Mouse (Mus musculus) liver, embryonic 13.5 days (tissue): ENCODE measurements around the gene Gns. TPM values are rescaled to one million over a fixed set of nuclear protein-coding genes. Genes with fewer than 3 reads are reported as not detected.
A peak's percentile ranks its signal among the peaks of the same experiment; 100 is the strongest.

ENCODE experiments used
- ATAC-seq: fragments of 200-750 bp; cut with Nextera tagmentation; 2 replicates; pipeline ENCODE4 v1.8.0; 2017; ENCODE audit warnings: low read depth, mild to moderate bottlenecking, moderate number of reproducible peaks, moderate library complexity
- DNase-seq: peaks from one replicate; pipeline ENCODE4 v3.0.0; 2022
- H3K27ac ChIP-seq: fragments of 300-500 bp; sonication (generic); 2 replicates; pipeline ENCODE4 v1.5.1; 2015; ENCODE audit warnings: moderate library complexity, mild to moderate bottlenecking, inconsistent platforms
- H3K27me3 ChIP-seq: fragments of 300-500 bp; sonication (generic); 2 replicates; pipeline ENCODE4 v1.6.1; 2015; ENCODE audit warnings: mild to moderate bottlenecking, inconsistent platforms
- H3K36me3 ChIP-seq: fragments of 300-500 bp; sonication (generic); 2 replicates; pipeline ENCODE4 v1.6.1; 2015; ENCODE audit warnings: mild to moderate bottlenecking, inconsistent platforms
- H3K4me1 ChIP-seq: fragments of 300-500 bp; sonication (generic); replicated peaks from 2 replicates; pipeline ENCODE4 v1.6.1; 2015; ENCODE audit warnings: inconsistent platforms
- H3K4me2 ChIP-seq: fragments of 300-500 bp; sonication (generic); 2 replicates; pipeline ENCODE4 v1.6.1; 2015; ENCODE audit warnings: inconsistent platforms, mild to moderate bottlenecking, moderate library complexity
- H3K4me3 ChIP-seq: fragments of 300-500 bp; sonication (generic); replicated peaks from 2 replicates; pipeline ENCODE4 v1.5.1; 2015; ENCODE audit warnings: mild to moderate bottlenecking, inconsistent platforms
- H3K9ac ChIP-seq: fragments of 300-500 bp; sonication (generic); 2 replicates; pipeline ENCODE4 v1.6.1; 2015; ENCODE audit warnings: mild to moderate bottlenecking, inconsistent platforms
- H3K9me3 ChIP-seq: fragments of 300-500 bp; sonication (generic); replicated peaks from 2 replicates; pipeline ENCODE4 v1.6.1; 2016; ENCODE audit warnings: inconsistent platforms
- WGBS: fragments of 180-500 bp; shearing (Covaris S2); methylation state at CpG from one replicate; pipeline ENCODE4 v1.1.7; 2015; ENCODE audit not compliant: insufficient replicate concordance; 5-methylcytosine and 5-hydroxymethylcytosine counted together
- polyA plus RNA-seq: library from polyadenylated mRNA; unstranded; fragments of >200 nt; fragmentation: Nextera tagmentation; extraction: Ambion mirVana; gene quantifications from 2 replicates; pipeline ENCODE4 v1.2.1, GENCODE M21; 2015

Gene Gns
- polyA plus RNA-seq, 1 experiment from 2014 or later, result 13.0 TPM

- Histone ChIP-seq H3K4me2 (no peak overlapping the region), H3K9me3 (no peaks in the 10 kb centered on the region), H3K4me3 (no peak overlapping the region), H3K27ac (no peak overlapping the region), H3K27me3 (no peaks in the 10 kb centered on the region), H3K36me3 (peaks cover 21% of the 10 kb centered on the region; the same call in 1 of the 2 replicates), H3K4me1 (no peaks in the 10 kb centered on the region), H3K9ac (no peak overlapping the region)
- WGBS, result 60% methylated on average over 7 of the region's 7 CpGs
- ATAC-seq (no peak), DNase-seq (no peak)
Observed at GRCm38 (mm10) chr10:121409717-121410116, 44.8 kb downstream of the Gns start.

- Histone ChIP-seq H3K36me3 (peaks cover 35% of the 10 kb centered on the region), H3K9ac (no peak overlapping the region), H3K4me3 (no peak overlapping the region), H3K27ac (no peak overlapping the region), H3K9me3 (no peaks in the 10 kb centered on the region), H3K4me1 (no peaks in the 10 kb centered on the region; the same call in 1 of the 2 replicates), H3K27me3 (no peaks in the 10 kb centered on the region), H3K4me2 (no peak overlapping the region)
- DNase-seq, result no peak
- WGBS, result 70% methylated on average over 11 of the region's 11 CpGs
- ATAC-seq, result 0 out of 2 replicates have a peak, but pooled peaks have one; percentile 25
Observed at GRCm38 (mm10) chr10:121411721-121412455, 47.0 kb downstream of the Gns start.

- Histone ChIP-seq H3K4me2 (no peak overlapping the region), H3K27me3 (no peaks in the 10 kb centered on the region), H3K4me1 (peaks cover 4% of the 10 kb centered on the region; the same call in 1 of the 2 replicates), H3K27ac (no peak overlapping the region), H3K9ac (no peak overlapping the region), H3K4me3 (no peak overlapping the region), H3K36me3 (peaks cover 35% of the 10 kb centered on the region), H3K9me3 (no peaks in the 10 kb centered on the region)
- DNase-seq, result no peak
- 62% methylated on average over 17 of the region's 17 CpGs for WGBS
- no peak for ATAC-seq
Observed at GRCm38 (mm10) chr10:121412824-121413223, 47.9 kb downstream of the Gns start.

- Histone ChIP-seq H3K4me3 (no peak overlapping the region), H3K9ac (no peak overlapping the region), H3K4me1 (peaks cover 11% of the 10 kb centered on the region), H3K4me2 (no peak overlapping the region), H3K9me3 (no peaks in the 10 kb centered on the region), H3K27me3 (no peaks in the 10 kb centered on the region), H3K27ac (no peak overlapping the region), H3K36me3 (peaks cover 35% of the 10 kb centered on the region)
- WGBS, result 86% methylated on average over 13 of the region's 13 CpGs
- DNase-seq (no peak), ATAC-seq (no peak)
Observed at GRCm38 (mm10) chr10:121414127-121414526, 49.2 kb downstream of the Gns start.

- no peak overlapping the region for H3K4me3 ChIP-seq
- H3K27me3 ChIP-seq, result no peaks in the 10 kb centered on the region
- no peaks in the 10 kb centered on the region for H3K9me3 ChIP-seq
- H3K9ac ChIP-seq, result no peak overlapping the region
- no peak overlapping the region for H3K27ac ChIP-seq
- no peak overlapping the region for H3K4me2 ChIP-seq
- WGBS, result 75% methylated on average over 14 of the region's 14 CpGs
- DNase-seq (no peak), ATAC-seq (no peak)
- peaks cover 40% of the 10 kb centered on the region for H3K4me1 ChIP-seq
- peaks cover 23% of the 10 kb centered on the region for H3K36me3 ChIP-seq
Observed at GRCm38 (mm10) chr10:121418835-121419234, 53.9 kb downstream of the Gns start.

GRCm38 (mm10) chr10:121419640-121420470, 55.0 kb downstream of the Gns start:
- 58% methylated on average over 22 of the region's 22 CpGs for WGBS
- H3K27me3 ChIP-seq, result no peaks in the 10 kb centered on the region
- H3K4me3 ChIP-seq, result no peak overlapping the region
- 0 out of 2 replicates have a peak overlapping the region, but pooled peaks have one; percentile 4 for H3K9ac ChIP-seq
- ATAC-seq (peak; percentile 64), DNase-seq (no peak)
- H3K4me2 ChIP-seq, result no peak overlapping the region
- peaks cover 47% of the 10 kb centered on the region for H3K4me1 ChIP-seq
- no peak overlapping the region for H3K27ac ChIP-seq
- no peaks in the 10 kb centered on the region for H3K9me3 ChIP-seq
- H3K36me3 ChIP-seq, result peaks cover 17% of the 10 kb centered on the region

GRCm38 (mm10) chr10:121421023-121421422, 56.1 kb downstream of the Gns start:
- Histone ChIP-seq H3K4me2 (no peak overlapping the region), H3K36me3 (peaks cover 7% of the 10 kb centered on the region), H3K4me3 (no peak overlapping the region), H3K9ac (no peak overlapping the region), H3K4me1 (peaks cover 58% of the 10 kb centered on the region), H3K9me3 (no peaks in the 10 kb centered on the region), H3K27me3 (no peaks in the 10 kb centered on the region), H3K27ac (no peak overlapping the region)
- no peak for ATAC-seq
- WGBS, result 73% methylated on average over 9 of the region's 9 CpGs
- no peak for DNase-seq

- Histone ChIP-seq H3K4me3 (no peak overlapping the region), H3K27ac (no peak overlapping the region), H3K4me1 (peaks cover 64% of the 10 kb centered on the region), H3K27me3 (no peaks in the 10 kb centered on the region), H3K4me2 (no peak overlapping the region), H3K9ac (no peak overlapping the region), H3K9me3 (no peaks in the 10 kb centered on the region), H3K36me3 (0 out of 2 replicates have a peak, but pooled peaks cover 3% of the 10 kb centered on the region)
- ATAC-seq (no peak), DNase-seq (no peak)
- WGBS, result 77% methylated on average over 11 of the region's 11 CpGs
Observed at GRCm38 (mm10) chr10:121421657-121422290, 56.9 kb downstream of the Gns start.

GRCm38 (mm10) chr10:121422294-121422693, 57.4 kb downstream of the Gns start:
- Histone ChIP-seq H3K4me2 (no peak overlapping the region), H3K27ac (no peak overlapping the region), H3K9me3 (no peaks in the 10 kb centered on the region), H3K4me3 (no peak overlapping the region), H3K27me3 (no peaks in the 10 kb centered on the region), H3K36me3 (0 out of 2 replicates have a peak, but pooled peaks cover 3% of the 10 kb centered on the region), H3K9ac (no peak overlapping the region), H3K4me1 (peaks cover 67% of the 10 kb centered on the region)
- DNase-seq (no peak), ATAC-seq (no peak)
- 72% methylated on average over 6 of the region's 6 CpGs for WGBS

GRCm38 (mm10) chr10:121423541-121424349, 58.9 kb downstream of the Gns start:
- H3K4me1 ChIP-seq, result peaks cover 75% of the 10 kb centered on the region
- H3K27ac ChIP-seq, result no peak overlapping the region
- ATAC-seq, result no peak
- no peak overlapping the region for H3K4me3 ChIP-seq
- no peak overlapping the region for H3K9ac ChIP-seq
- H3K36me3 ChIP-seq, result 0 out of 2 replicates have a peak, but pooled peaks cover 3% of the 10 kb centered on the region
- 69% methylated on average over 16 of the region's 16 CpGs for WGBS
- DNase-seq, result no peak
- H3K27me3 ChIP-seq, result no peaks in the 10 kb centered on the region
- no peak overlapping the region for H3K4me2 ChIP-seq
- no peaks in the 10 kb centered on the region for H3K9me3 ChIP-seq
